In genomic region chr4:106422597-106422996, GRCm38 (mm10) we compare ENCODE assay signal across 34 mouse cellular contexts. TPM values are rescaled to one million over a fixed set of nuclear protein-coding genes. Genes with fewer than 3 reads are reported as not detected.
"Had no signal": no experiment of that assay in that cellular context is flagged by ENCODE, and none has a peak within 500 bp of the region (broad histone marks: within the 10 kb centered on the region; RNA-seq: fewer than 3 reads in every experiment).

No protein-coding gene starts in this region.

- ATAC-seq: hindbrain, embryonic 16.5 days; hindbrain, postnatal 0 days; inflammation-experienced regulatory T-cells, adult 6 months; intestine, embryonic 15.5 days; intestine, embryonic 16.5 days; intestine, postnatal 0 days had no signal

- H3K27ac ChIP-seq: heart, embryonic 13.5 days; heart, embryonic 15.5 days; hindbrain, embryonic 10.5 days; hindbrain, embryonic 12.5 days; hindbrain, embryonic 13.5 days; hindbrain, embryonic 14.5 days; hindbrain, embryonic 15.5 days; hindbrain, postnatal 0 days; intestine, embryonic 15.5 days; kidney, embryonic 15.5 days; kidney, postnatal 0 days; layer of hippocampus, adult 2 months; left cerebral cortex, adult 2 months had no signal

- H3K4me1 ChIP-seq: heart, embryonic 12.5 days; heart, embryonic 13.5 days; heart, embryonic 15.5 days; hindbrain, embryonic 10.5 days; hindbrain, embryonic 12.5 days; hindbrain, embryonic 13.5 days; hindbrain, embryonic 15.5 days; intestine, embryonic 15.5 days; kidney, embryonic 15.5 days had no signal

- H3K27me3 ChIP-seq: heart, embryonic 12.5 days; heart, embryonic 13.5 days; heart, embryonic 15.5 days; hindbrain, embryonic 12.5 days; hindbrain, embryonic 13.5 days; hindbrain, embryonic 15.5 days; intestine, embryonic 15.5 days; kidney, embryonic 15.5 days had no signal

- H3K4me3 ChIP-seq: heart, embryonic 12.5 days; heart, embryonic 13.5 days; heart, embryonic 15.5 days; hindbrain, embryonic 10.5 days; hindbrain, embryonic 12.5 days; hindbrain, embryonic 13.5 days; hindbrain, embryonic 15.5 days; intestine, embryonic 15.5 days; kidney, embryonic 15.5 days; layer of hippocampus, adult 2 months; left cerebral cortex, adult 2 months had no signal

- DNase-seq: heart, postnatal 10 days; heart, postnatal 14 days; heart, postnatal 36 days; heart, postnatal 4 days; kidney, adult 11 months; kidney, adult 18-20 months; kidney, adult 2 months; kidney, adult 8-10 months; kidney, adult 9 months; kidney, postnatal 10 days; kidney, postnatal 14 days; kidney, postnatal 25 days; kidney, postnatal 36 days; kidney, postnatal 4 days; layer of hippocampus, adult 9-11 months; layer of hippocampus, postnatal 36 days had no signal

- H3K9me3 ChIP-seq: heart, embryonic 12.5 days; heart, embryonic 13.5 days; heart, embryonic 15.5 days; hindbrain, embryonic 10.5 days; hindbrain, embryonic 12.5 days; hindbrain, embryonic 13.5 days; hindbrain, embryonic 15.5 days; intestine, embryonic 15.5 days; kidney, embryonic 15.5 days had no signal

RNA-seq across cellular contexts. Expression of gene Pcsk9, which starts 41.5 kb away (rescaled TPM):
- total RNA-seq: heart, postnatal 10 days; heart, postnatal 14 days; heart, postnatal 36 days; heart, postnatal 4 days; layer of hippocampus, postnatal 36 days had no signal
- polyA plus RNA-seq: inflammation-experienced regulatory T-cells, adult 6 months had no signal
